11 mouse cellular contexts compared by ENCODE assay signal in the genomic region with DNA sequence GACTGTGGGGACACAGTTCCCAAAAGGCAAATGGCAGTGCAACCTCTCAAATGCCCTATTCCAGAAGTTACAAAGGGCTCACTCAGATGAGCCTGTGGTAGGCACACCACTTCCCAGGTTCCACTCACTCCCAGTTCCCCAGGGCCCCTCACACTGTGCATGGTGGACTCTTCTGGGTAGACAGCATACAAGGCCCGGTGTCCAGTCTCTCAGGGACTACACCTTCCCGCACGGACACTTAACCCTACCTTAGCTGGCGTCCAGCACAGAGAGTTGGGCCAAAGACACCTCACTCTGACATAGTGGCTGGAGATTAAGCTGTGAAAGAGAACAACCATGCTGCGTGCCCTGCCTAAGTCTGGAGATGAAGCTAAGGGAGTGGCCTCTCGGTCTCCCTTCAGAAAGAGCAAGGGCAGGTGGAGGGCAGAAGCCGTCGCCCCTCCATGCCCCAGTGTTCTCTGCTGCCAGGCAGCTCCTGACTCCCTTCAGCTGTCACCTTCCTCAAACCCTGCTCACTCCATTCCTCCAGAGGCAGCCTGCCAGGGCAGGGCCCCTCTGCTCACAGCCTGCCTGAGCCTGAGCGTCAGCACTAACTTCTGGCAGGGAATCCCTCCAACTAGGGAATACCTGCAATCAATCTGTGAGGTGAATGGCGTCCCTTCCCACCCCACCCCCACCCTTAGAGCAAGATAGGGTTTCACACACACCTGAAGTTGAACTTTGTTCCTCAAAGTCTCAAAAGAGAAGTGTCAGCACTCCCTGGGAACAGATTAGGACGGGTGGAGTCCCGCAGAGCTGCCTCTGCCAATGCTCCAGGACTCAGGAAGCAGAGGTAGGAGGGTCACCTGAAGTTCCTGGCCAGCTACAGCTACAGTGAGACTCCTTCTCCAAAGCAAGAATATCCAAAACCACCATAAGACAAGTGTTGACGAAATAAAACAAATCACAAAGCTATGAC. TPM values are rescaled to one million over a fixed set of nuclear protein-coding genes. Genes with fewer than 3 reads are reported as not detected.
DNase-seq lines count a peak whose midpoint lies in the region; ATAC-seq and TF ChIP-seq lines count a peak whose summit lies in the region.
"Had no signal": no experiment of that assay in that cellular context is flagged by ENCODE, and none has a peak within 500 bp of the region (broad histone marks: within the 10 kb centered on the region; RNA-seq: fewer than 3 reads in every experiment).

No protein-coding gene starts in this region.

- peak; percentile 86 for ATAC-seq in heart, embryonic 15.5 days (replicated peaks; ENCODE audit: insufficient number of reproducible peaks, insufficient read depth, low FRiP score, low read depth)

- H3K4me2 ChIP-seq in heart, embryonic 15.5 days, result peak overlapping the region; percentile 51
- H3K4me2 ChIP-seq: embryonic facial prominence, embryonic 13.5 days; limb, embryonic 12.5 days had no signal

- peaks cover 18% of the 10 kb centered on the region for H3K79me2 ChIP-seq in heart, adult 2 months (replicated peaks; ENCODE audit: control insufficient read depth, insufficient read depth, low read length)

- H3K9ac ChIP-seq in heart, adult 2 months (ENCODE audit: low read depth, low read length), result peak overlapping the region; percentile 47
- H3K9ac ChIP-seq in heart, embryonic 15.5 days, result peak overlapping the region; percentile 42
- H3K9ac ChIP-seq: embryonic facial prominence, embryonic 13.5 days; limb, embryonic 12.5 days had no signal

- H3K27ac ChIP-seq in heart, adult 2 months, result peak overlapping the region; percentile 84
- 0 out of 2 replicates have a peak overlapping the region, but pooled peaks have one; percentile 30 for H3K27ac ChIP-seq in embryonic facial prominence, embryonic 10.5 days (replicated peaks)
- peak overlapping the region; percentile 97 for H3K27ac ChIP-seq in heart, embryonic 15.5 days
- H3K27ac ChIP-seq: embryonic facial prominence, embryonic 13.5 days had no signal

- H3K4me3 ChIP-seq in heart, adult 2 months, result no peak overlapping the region
- no peak overlapping the region for H3K4me3 ChIP-seq in embryonic facial prominence, embryonic 10.5 days
- peak overlapping the region; percentile 8; the same call in 1 of the 2 replicates for H3K4me3 ChIP-seq in heart, embryonic 15.5 days
- H3K4me3 ChIP-seq: embryonic facial prominence, embryonic 13.5 days; limb, embryonic 12.5 days had no signal

- H3K27me3 ChIP-seq in heart, adult 2 months (ENCODE audit: control insufficient read depth, insufficient read depth, low read length), result no peaks in the 10 kb centered on the region
- no peaks in the 10 kb centered on the region for H3K27me3 ChIP-seq in embryonic facial prominence, embryonic 10.5 days (replicated peaks; ENCODE audit: low read depth, poor library complexity, severe bottlenecking)
- no peaks in the 10 kb centered on the region for H3K27me3 ChIP-seq in heart, embryonic 15.5 days
- H3K27me3 ChIP-seq: embryonic facial prominence, embryonic 13.5 days had no signal

- peaks cover 5% of the 10 kb centered on the region; the same call in 1 of the 2 replicates for H3K36me3 ChIP-seq in heart, adult 2 months (ENCODE audit: control insufficient read depth, insufficient read depth, low read length)
- H3K36me3 ChIP-seq in embryonic facial prominence, embryonic 10.5 days (replicated peaks), result peaks cover 15% of the 10 kb centered on the region
- no peaks in the 10 kb centered on the region; the same call in 1 of the 2 replicates for H3K36me3 ChIP-seq in heart, embryonic 15.5 days

- no peak for TF ChIP-seq POLR2A in heart, adult 2 months (IDR thresholded peaks at IDR 0.05; ENCODE audit: insufficient read depth, low read depth, low read length)

- DNase-seq in heart, adult 2 months, result peak in 1 of 2 experiments; percentile 61
- DNase-seq in heart, adult 8-10 months (ENCODE audit: low spot score), result no peak
- DNase-seq in embryonic facial prominence, embryonic 10.5 days (ENCODE audit: low spot score), result no peak
- peak; percentile 56 for DNase-seq in lung, postnatal 10 days
- no peak for DNase-seq in spleen, postnatal 36 days (ENCODE audit: low spot score in 2 of 2)
- DNase-seq in thymus, postnatal 25 days, result no peak
- DNase-seq: kidney, adult 2 months; thymus, adult 18-20 months had no signal

- intact Hi-C loops in heart, adult 2 months (cut with DNase I), result no loop called here

- no peak for TF ChIP-seq CTCF in heart, adult 2 months (IDR thresholded peaks at IDR 0.05)

- 49% methylated on average over 13 of the region's 13 CpGs for WGBS in heart, adult 2 months
- 72% methylated on average over 13 of the region's 13 CpGs for WGBS in embryonic facial prominence, embryonic 10.5 days
- 32% methylated on average over 13 of the region's 13 CpGs for WGBS in heart, embryonic 15.5 days

- H3K4me1 ChIP-seq in heart, adult 2 months (ENCODE audit: control insufficient read depth, insufficient read depth, low read length), result peaks cover 29% of the 10 kb centered on the region
- peaks cover 47% of the 10 kb centered on the region for H3K4me1 ChIP-seq in embryonic facial prominence, embryonic 10.5 days
- peaks cover 79% of the 10 kb centered on the region for H3K4me1 ChIP-seq in heart, embryonic 15.5 days (replicated peaks)

- no peaks in the 10 kb centered on the region for H3K9me3 ChIP-seq in embryonic facial prominence, embryonic 10.5 days
- no peaks in the 10 kb centered on the region for H3K9me3 ChIP-seq in heart, embryonic 15.5 days (replicated peaks)
- H3K9me3 ChIP-seq: embryonic facial prominence, embryonic 13.5 days; limb, embryonic 12.5 days had no signal

- 0 out of 2 replicates have a peak, but pooled peaks have one; percentile 18 for TF ChIP-seq EP300 in heart, adult 2 months (IDR thresholded peaks at IDR 0.05; ENCODE audit: insufficient read depth, low read depth, low read length)

RNA-seq across cellular contexts. Expression of gene Sipa1l2, which starts 30.3 kb away (rescaled TPM):
- 10 to 100 TPM; 42.9 to 45.4 TPM for total RNA-seq in heart, adult 2 months (2021)
- polyA plus RNA-seq in heart, adult 2 months (2012; rRNA removed), result 27.0 and 40.5 TPM in 2 replicates
- 10 to 100 TPM; 41.6 to 49.5 (median 44.5) TPM for total RNA-seq in heart, adult 8-10 months (2022)
- 12.7 and 14.8 TPM in 2 replicates for polyA plus RNA-seq in embryonic facial prominence, embryonic 10.5 days (2016; fragmentation: Nextera tagmentation; extraction: Ambion mirVana)
- 20.6 and 24.5 TPM in 2 replicates for polyA plus RNA-seq in heart, embryonic 15.5 days (2015; fragmentation: Nextera tagmentation; extraction: Ambion mirVana)

Comparison
In these comparisons a context has a peak if more than half of its experiments do, and no peak if none do; other contexts are left out.
1. H3K27ac ChIP-seq: peak in every context shown above with its lines; median percentile 97 in heart, embryonic 15.5 days; 84 in heart, adult 2 months; 30 in embryonic facial prominence, embryonic 10.5 days.